Mouse (Mus musculus) lung, embryonic 16.5 days (tissue): Measurements from ENCODE around the gene Zfp747. TPM values are rescaled to one million over a fixed set of nuclear protein-coding genes. Genes with fewer than 3 reads are reported as not detected.
"Not testable (repeated sequence)": the region's sequence is repeated elsewhere in the genome, so short reads cannot be mapped to it uniquely, and the experiment has no call there.

Experiments used
- ATAC-seq: fragments of 200-750 bp; cut with Nextera tagmentation; 2 replicates; pipeline ENCODE4 v1.8.0; 2017; ENCODE audit warnings: low read depth, mild to moderate bottlenecking, moderate library complexity
- H3K27ac ChIP-seq: fragments of 300-500 bp; sonication (generic); 2 replicates; pipeline ENCODE4 v1.5.1; 2014; ENCODE audit warnings: mild to moderate bottlenecking, control low read depth, low read length
- H3K27me3 ChIP-seq: fragments of 300-500 bp; sonication (generic); 2 replicates; pipeline ENCODE4 v1.6.1; 2014; ENCODE audit warnings: low read depth, low read length, mixed read lengths; ENCODE audit not compliant: control insufficient read depth, insufficient read depth
- H3K36me3 ChIP-seq: fragments of 300-500 bp; sonication (generic); 2 replicates; pipeline ENCODE4 v1.6.1; 2014; ENCODE audit warnings: low read length; ENCODE audit not compliant: control insufficient read depth, insufficient read depth
- H3K4me1 ChIP-seq: fragments of 300-500 bp; sonication (generic); replicated peaks from 2 replicates; pipeline ENCODE4 v1.6.1; 2014; ENCODE audit warnings: low read length, mixed read lengths; ENCODE audit not compliant: control insufficient read depth, insufficient read depth
- H3K4me2 ChIP-seq: fragments of 300-500 bp; sonication (generic); 2 replicates; pipeline ENCODE4 v1.6.1; 2014; ENCODE audit warnings: low read depth, low read length, control low read depth
- H3K4me3 ChIP-seq: fragments of 300-500 bp; sonication (generic); 2 replicates; pipeline ENCODE4 v1.5.1; 2014; ENCODE audit warnings: mild to moderate bottlenecking, low read length, control low read depth
- H3K9ac ChIP-seq: fragments of 300-500 bp; sonication (generic); 2 replicates; pipeline ENCODE4 v1.6.1; 2014; ENCODE audit warnings: low read length, control low read depth
- H3K9me3 ChIP-seq: fragments of 300-500 bp; sonication (generic); 2 replicates; pipeline ENCODE4 v1.6.1; 2016; ENCODE audit warnings: low read length; ENCODE audit not compliant: control insufficient read depth
- WGBS: fragments of 180-500 bp; shearing (Covaris S2); extraction: QIAGEN DNeasy Blood & Tissue Kit; methylation state at CpG from one replicate; pipeline ENCODE4 v1.1.7; 2014; 5-methylcytosine and 5-hydroxymethylcytosine counted together
- polyA plus RNA-seq: library from polyadenylated mRNA; unstranded; fragments of >200 nt; fragmentation: Nextera tagmentation; extraction: Ambion mirVana; gene quantifications from 2 replicates; pipeline ENCODE4 v1.2.1, GENCODE M21; 2015

Zfp747 gene
- polyA plus RNA-seq, 1 experiment from 2014 or later, result 8.4 TPM

DNA sequence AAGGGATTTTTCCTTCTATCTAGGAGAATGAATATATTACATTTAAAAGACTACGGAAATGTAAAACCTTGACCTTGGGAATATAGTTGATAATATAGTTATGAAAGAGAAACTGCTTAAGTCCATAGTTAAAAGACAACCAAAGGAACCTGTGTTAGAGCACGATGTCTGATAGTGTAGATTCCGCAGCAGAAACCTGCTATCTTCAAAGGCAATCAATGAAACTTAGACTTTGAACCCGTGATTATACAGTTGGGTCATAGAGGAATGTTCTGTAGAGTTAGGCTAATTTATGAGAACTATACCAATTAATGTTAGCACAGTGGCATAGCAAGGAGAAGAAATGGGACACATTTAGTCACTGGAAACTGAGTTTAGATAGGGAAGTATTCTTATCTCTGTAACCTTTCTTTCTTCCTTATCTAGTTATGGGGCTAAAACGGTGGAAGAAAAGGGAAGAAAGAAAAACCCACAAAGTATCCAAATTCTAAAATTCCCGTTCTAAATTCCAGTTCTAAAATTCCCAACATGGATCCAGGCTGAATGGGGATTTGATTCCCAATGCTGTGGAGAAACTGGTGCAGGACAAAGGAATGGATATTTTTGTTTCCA lies 2.6 kb upstream of the Zfp747 start:
- H3K4me3 ChIP-seq, result no peak overlapping the region
- H3K4me2 ChIP-seq, result no peak overlapping the region
- no peak overlapping the region for H3K9ac ChIP-seq
- H3K27ac ChIP-seq, result no peak overlapping the region
- H3K4me1 ChIP-seq, result no peaks in the 10 kb centered on the region
- H3K36me3 ChIP-seq, result peaks cover 5% of the 10 kb centered on the region
- H3K9me3 ChIP-seq, result no peaks in the 10 kb centered on the region
- 66% methylated on average over 6 of the region's 6 CpGs for WGBS
- no peak for ATAC-seq
- H3K27me3 ChIP-seq, result no peaks in the 10 kb centered on the region

DNA sequence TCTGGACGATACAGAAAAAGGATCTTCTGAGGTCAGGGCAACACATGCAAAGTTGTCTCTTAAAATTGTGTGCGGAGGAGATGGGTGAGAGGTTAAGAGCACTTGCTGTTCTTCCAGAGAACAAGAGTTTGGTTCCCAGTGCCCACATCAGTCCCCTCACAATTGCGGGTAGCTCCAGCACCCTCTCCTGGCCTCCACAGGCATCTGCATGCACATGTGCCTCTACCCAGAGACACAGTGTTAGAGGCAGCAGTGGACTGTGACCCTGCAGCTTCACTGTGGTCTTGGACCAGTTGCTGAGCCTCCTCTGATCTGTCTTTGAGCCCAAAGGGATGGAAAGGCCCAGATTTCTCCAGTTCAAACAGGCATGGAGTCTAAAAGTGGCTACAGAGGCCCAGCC lies 4.0 kb downstream of the Zfp747 start:
- H3K36me3 ChIP-seq, ATAC-seq, H3K27ac ChIP-seq, H3K4me3 ChIP-seq, H3K27me3 ChIP-seq, H3K9ac ChIP-seq, H3K4me1 ChIP-seq, H3K9me3 ChIP-seq, H3K4me2 ChIP-seq: not testable (repeated sequence)
- 74% methylated on average over 3 of the region's 3 CpGs for WGBS

DNA sequence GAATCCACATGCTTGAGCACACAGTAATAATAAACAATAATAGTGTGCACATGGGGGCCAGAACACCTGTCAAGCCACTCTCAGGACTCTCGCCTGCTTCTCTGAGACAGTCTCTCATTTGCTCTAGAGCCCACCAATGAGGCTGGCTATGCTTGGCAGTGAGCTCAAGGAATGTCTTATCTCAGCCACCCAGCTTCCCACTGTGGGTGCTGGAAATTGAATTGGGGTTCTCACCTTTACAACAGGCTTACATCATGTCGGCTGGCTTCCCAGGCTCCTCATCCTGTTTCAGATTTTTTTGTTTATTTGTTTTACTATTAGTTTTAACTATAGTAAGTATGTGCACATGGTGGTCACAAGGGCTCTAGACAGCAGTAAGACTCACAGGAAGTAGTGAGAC lies 4.6 kb downstream of the Zfp747 start:
- Histone ChIP-seq H3K9me3 (no peaks in the 10 kb centered on the region), H3K4me1 (no peaks in the 10 kb centered on the region), H3K27ac (no peak overlapping the region), H3K4me3 (no peak overlapping the region), H3K9ac (no peak overlapping the region), H3K27me3 (no peaks in the 10 kb centered on the region), H3K36me3 (peaks cover 5% of the 10 kb centered on the region), H3K4me2 (no peak overlapping the region)
- WGBS, result 62% methylated on average over 2 of the region's 2 CpGs
- no peak for ATAC-seq

DNA sequence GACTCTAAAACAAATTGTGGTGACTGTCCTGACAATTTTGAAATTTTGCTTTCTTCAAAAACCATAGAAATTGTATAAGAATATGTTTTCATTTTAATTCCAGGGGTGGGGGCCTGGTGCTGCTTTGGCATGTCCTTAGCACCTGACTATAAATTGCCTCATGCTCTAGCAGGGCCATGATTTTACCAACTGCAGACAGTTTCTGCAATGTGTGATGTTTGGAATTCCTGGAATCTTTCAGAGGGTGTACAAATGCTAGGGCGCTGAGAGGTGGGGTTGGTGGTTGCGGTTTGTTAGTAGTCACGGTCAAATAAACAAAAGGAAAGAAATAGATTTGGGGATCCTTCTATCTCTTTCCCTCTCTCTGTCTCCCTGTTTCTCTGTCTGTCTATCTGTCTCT lies 9.6 kb downstream of the Zfp747 start:
- no peak overlapping the region for H3K4me3 ChIP-seq
- no peak overlapping the region for H3K9ac ChIP-seq

DNA sequence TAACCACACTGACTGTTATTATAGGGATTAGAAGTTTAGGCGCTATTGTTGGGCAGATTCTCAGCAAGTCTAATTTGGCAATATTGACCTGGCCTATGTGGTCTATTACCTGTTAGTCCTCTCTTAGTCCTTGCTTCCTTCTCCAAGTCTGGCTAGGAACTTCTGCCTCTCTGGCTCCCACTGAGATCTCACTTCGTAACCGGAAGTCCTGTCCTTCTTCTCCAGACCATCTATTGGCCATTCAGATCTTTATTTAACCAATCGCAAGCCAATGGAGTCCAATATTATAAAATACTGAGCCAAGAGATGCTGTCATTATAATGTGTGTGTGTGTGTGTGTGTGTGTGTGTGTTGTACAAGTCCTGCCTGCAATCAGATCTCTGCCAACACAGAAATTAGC lies 11.7 kb downstream of the Zfp747 start:
- H3K27me3 ChIP-seq, result peaks cover 3% of the 10 kb centered on the region; the same call in 1 of the 2 replicates
- H3K27ac ChIP-seq, result no peak overlapping the region
- H3K4me2 ChIP-seq, result peak overlapping the region; percentile 83
- WGBS, result 50% methylated on average over 4 of the region's 4 CpGs
- peak overlapping the region; percentile 51 for H3K4me3 ChIP-seq
- peak overlapping the region; percentile 73; the same call in 1 of the 2 replicates for H3K9ac ChIP-seq
- peaks cover 4% of the 10 kb centered on the region; the same call in 1 of the 2 replicates for H3K4me1 ChIP-seq
- 0 out of 2 replicates have a peak, but pooled peaks have one; percentile 45 for ATAC-seq
- no peaks in the 10 kb centered on the region for H3K36me3 ChIP-seq
- H3K9me3 ChIP-seq, result no peaks in the 10 kb centered on the region

More for the DNA sequence above, 9.6 kb downstream of the Zfp747 start:
- no peak overlapping the region for H3K27ac ChIP-seq
- H3K36me3 ChIP-seq, result no peaks in the 10 kb centered on the region
- ATAC-seq, result no peak
- peaks cover 4% of the 10 kb centered on the region; the same call in 1 of the 2 replicates for H3K4me1 ChIP-seq
- WGBS, result 69% methylated on average over 3 of the region's 3 CpGs
- H3K27me3 ChIP-seq, result peaks cover 3% of the 10 kb centered on the region; the same call in 1 of the 2 replicates
- no peak overlapping the region for H3K4me2 ChIP-seq
- no peaks in the 10 kb centered on the region for H3K9me3 ChIP-seq

DNA sequence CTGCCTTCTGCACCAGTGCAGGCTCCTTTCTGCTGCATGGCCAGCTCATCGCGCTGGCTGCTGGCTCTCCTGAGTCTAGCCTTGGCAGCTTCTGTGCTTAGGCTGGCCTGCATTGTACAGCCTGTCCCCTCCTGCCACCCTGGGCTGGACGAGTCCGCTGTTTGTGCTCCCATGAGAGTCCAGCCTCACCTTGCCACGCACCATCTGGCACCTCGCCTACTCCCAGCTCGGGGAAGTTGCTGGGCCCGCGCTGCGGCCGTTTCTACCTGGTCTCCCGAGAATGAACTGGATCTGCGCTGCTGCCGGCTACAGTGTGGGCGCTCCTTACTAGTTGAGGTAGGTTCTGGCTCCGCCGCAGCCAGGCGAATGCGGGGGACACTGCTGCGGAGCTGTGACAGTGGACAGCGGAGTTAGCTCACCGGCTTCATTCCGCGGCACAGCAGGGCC lies 12.4 kb downstream of the Zfp747 start:
- Histone ChIP-seq H3K4me3 (peak overlapping the region; percentile 51), H3K4me1 (peaks cover 4% of the 10 kb centered on the region; the same call in 1 of the 2 replicates), H3K27ac (no peak overlapping the region), H3K4me2 (peak overlapping the region; percentile 83), H3K36me3 (no peaks in the 10 kb centered on the region), H3K27me3 (peaks cover 3% of the 10 kb centered on the region; the same call in 1 of the 2 replicates), H3K9me3 (no peaks in the 10 kb centered on the region), H3K9ac (peak overlapping the region; percentile 73)
- ATAC-seq, result peak; percentile 43; the same call in 1 of the 2 replicates
- WGBS, result 4% methylated on average over 24 of the region's 24 CpGs

DNA sequence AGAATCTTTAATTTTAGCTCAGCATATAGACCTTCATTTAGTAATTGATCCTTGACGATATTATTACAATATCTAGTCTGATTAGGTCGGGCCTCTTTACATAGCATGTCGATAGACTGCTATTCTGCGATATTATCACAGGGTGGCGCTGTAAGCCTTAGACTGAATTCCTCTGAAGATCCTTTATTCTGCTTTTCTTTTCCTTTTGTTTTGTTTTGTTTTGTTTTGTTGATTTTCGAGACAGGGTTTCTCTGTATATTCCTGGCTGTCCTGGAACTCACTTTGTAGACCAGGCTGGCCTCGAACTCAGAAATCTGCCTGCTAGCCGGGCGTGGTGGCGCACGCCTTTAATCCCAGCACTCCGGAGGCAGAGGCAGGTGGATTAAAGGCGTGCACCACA lies 13.4 kb downstream of the Zfp747 start:
- H3K4me1 ChIP-seq, H3K27ac ChIP-seq, ATAC-seq, H3K9me3 ChIP-seq, H3K27me3 ChIP-seq, H3K9ac ChIP-seq, H3K36me3 ChIP-seq: not testable (repeated sequence)
- Histone ChIP-seq H3K4me3 (peak overlapping the region; percentile 5; the same call in 1 of the 2 replicates), H3K4me2 (peak overlapping the region; percentile 20)
- 21% methylated on average over 13 of the region's 13 CpGs for WGBS

DNA sequence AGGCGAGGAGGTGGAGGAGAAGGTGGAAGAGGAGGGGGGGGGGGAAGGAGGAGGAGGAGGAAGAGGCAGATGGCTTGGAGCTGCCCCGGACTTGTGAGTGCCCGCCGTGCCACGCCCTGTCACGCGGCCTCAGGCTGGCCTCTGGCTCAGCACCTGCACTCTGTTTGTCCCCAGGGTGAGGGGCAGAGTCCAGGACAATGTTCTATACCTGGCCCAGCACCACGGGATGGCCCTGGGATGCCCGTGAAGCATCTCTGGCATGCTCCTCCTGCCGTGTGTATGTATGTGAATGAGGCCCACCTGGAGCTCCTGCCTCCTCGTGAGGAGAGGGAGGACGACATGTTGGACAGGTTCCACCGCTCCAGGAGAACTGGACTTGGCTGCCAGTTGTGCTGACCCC lies 14.4 kb downstream of the Zfp747 start:
- H3K4me2 ChIP-seq, result no peak overlapping the region
- peaks cover 3% of the 10 kb centered on the region; the same call in 1 of the 2 replicates for H3K27me3 ChIP-seq
- no peaks in the 10 kb centered on the region for H3K9me3 ChIP-seq
- H3K4me1 ChIP-seq, result peaks cover 4% of the 10 kb centered on the region; the same call in 1 of the 2 replicates
- H3K4me3 ChIP-seq, result no peak overlapping the region
- WGBS, result 30% methylated on average over 13 of the region's 13 CpGs
- no peak overlapping the region for H3K9ac ChIP-seq
- H3K36me3 ChIP-seq, result no peaks in the 10 kb centered on the region
- peak; percentile 26 for ATAC-seq
- H3K27ac ChIP-seq, result no peak overlapping the region

DNA sequence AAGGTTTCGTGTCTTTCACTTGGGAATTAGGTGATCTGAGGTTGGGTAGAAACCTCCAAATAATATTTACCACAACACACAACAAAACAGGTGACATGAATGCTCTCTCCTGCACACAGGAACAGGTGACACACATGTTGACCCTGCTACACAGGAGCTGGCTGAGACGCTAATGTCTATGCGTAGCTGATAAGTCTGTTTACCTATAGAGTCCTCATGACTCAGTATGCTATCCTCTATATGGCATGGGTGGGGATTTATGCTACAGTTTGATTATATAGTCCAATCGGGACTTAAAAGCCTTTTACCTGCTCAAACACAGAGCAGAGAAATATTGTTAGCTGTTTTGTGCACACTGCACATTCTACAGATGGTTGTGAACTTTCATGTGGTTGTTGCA lies 15.6 kb downstream of the Zfp747 start:
- H3K4me3 ChIP-seq, result no peak overlapping the region
- H3K27ac ChIP-seq, result no peak overlapping the region
- no peaks in the 10 kb centered on the region for H3K9me3 ChIP-seq
- WGBS, result 46% methylated on average over 4 of the region's 4 CpGs
- no peak overlapping the region for H3K9ac ChIP-seq
- H3K27me3 ChIP-seq, result peaks cover 3% of the 10 kb centered on the region; the same call in 1 of the 2 replicates
- no peak for ATAC-seq
- no peak overlapping the region for H3K4me2 ChIP-seq
- peaks cover 4% of the 10 kb centered on the region; the same call in 1 of the 2 replicates for H3K4me1 ChIP-seq
- no peaks in the 10 kb centered on the region for H3K36me3 ChIP-seq
